Mouse (Mus musculus) heart, postnatal 14 days (tissue): ENCODE results near the gene Homer2. TPM values are rescaled to one million over a fixed set of nuclear protein-coding genes. Genes with fewer than 3 reads are reported as not detected.

Experiments used
- DNase-seq, 2 experiments: peaks; one replicate each; pipeline ENCODE4 v3.0.0; 2021 to 2022
- intact Hi-C: fragments of 180-260 bp; cut with DNase I; formaldehyde crosslinking; loops from one replicate; pipeline ENCODE4 v1.15.1; 2025
- total RNA-seq, 2 experiments: library from RNA; stranded (reverse); gene quantifications; 2 replicates each; pipeline ENCODE4 v1.2.3; 2021

Gene Homer2
- total RNA-seq, 2 experiments from 2014 or later, result 69.7 to 70.8 TPM

GRCm38 (mm10) chr7:81604991-81605390 lies 102.3 kb downstream of the Homer2 start:
- no peak for DNase-seq
- intact Hi-C loops, result loop anchor here (10.0 kb wide), 1 partner anchor 140 kb away; no protein-coding TSS in a partner anchor

GRCm38 (mm10) chr7:81599379-81600280 lies 107.7 kb downstream of the Homer2 start:
- DNase-seq, result no peak
- intact Hi-C loops, result loop anchor here (10.0 kb wide), 1 partner anchor 145 kb away; no protein-coding TSS in a partner anchor

- intact Hi-C loops, result no loop called here
- DNase-seq, result no peak
These were observed 109.7 kb downstream of the Homer2 start for GRCm38 (mm10) chr7:81597660-81598059.

GRCm38 (mm10) chr7:81596086-81596485 lies 111.2 kb downstream of the Homer2 start:
- no peak for DNase-seq
- intact Hi-C loops, result no loop called here

- intact Hi-C loops, result no loop called here
- DNase-seq, result no peak
These were observed 112.3 kb downstream of the Homer2 start for GRCm38 (mm10) chr7:81595056-81595455.

GRCm38 (mm10) chr7:81593387-81593786 lies 113.9 kb downstream of the Homer2 start:
- intact Hi-C loops, result no loop called here
- no peak for DNase-seq

GRCm38 (mm10) chr7:81592686-81593085 lies 114.6 kb downstream of the Homer2 start:
- intact Hi-C loops, result no loop called here
- no peak for DNase-seq

- no peak for DNase-seq
- intact Hi-C loops, result loop anchor here (10.0 kb wide), 1 partner anchor 132 kb away; the partner anchor contains the start of gene Cpeb1
These were observed 120.1 kb downstream of the Homer2 start for GRCm38 (mm10) chr7:81587238-81587637.

- DNase-seq, result no peak
- intact Hi-C loops, result loop anchor here (10.0 kb wide), 1 partner anchor 131 kb away; the partner anchor contains the start of gene Cpeb1
These were observed 122.0 kb downstream of the Homer2 start for GRCm38 (mm10) chr7:81585326-81585725.

- intact Hi-C loops, result loop anchor here (10.0 kb wide), 1 partner anchor 129 kb away; the partner anchor contains the start of gene Cpeb1
- DNase-seq, result no peak
These were observed 123.8 kb downstream of the Homer2 start for GRCm38 (mm10) chr7:81583512-81583911.

GRCm38 (mm10) chr7:81579312-81579711 lies 128.0 kb downstream of the Homer2 start:
- no peak for DNase-seq
- intact Hi-C loops, result no loop called here

- DNase-seq, result no peak
- intact Hi-C loops, result no loop called here
These were observed 128.9 kb downstream of the Homer2 start for GRCm38 (mm10) chr7:81578413-81578812.

- intact Hi-C loops, result no loop called here
- DNase-seq, result no peak
These were observed 129.5 kb downstream of the Homer2 start for GRCm38 (mm10) chr7:81577872-81578271.

- intact Hi-C loops, result no loop called here
- no peak for DNase-seq
These were observed 131.7 kb downstream of the Homer2 start for GRCm38 (mm10) chr7:81575606-81576005.

GRCm38 (mm10) chr7:81573821-81574220 lies 133.5 kb downstream of the Homer2 start:
- no peak for DNase-seq
- intact Hi-C loops, result loop anchor here (5.0 kb wide), 1 partner anchor 227 kb away; the partner anchor contains the start of gene Rps17

- peak in 1 of 2 experiments; percentile 44 for DNase-seq
- intact Hi-C loops, result loop anchor here (5.0 kb wide), 1 partner anchor 226 kb away; the partner anchor contains the start of gene Rps17
These were observed 133.9 kb downstream of the Homer2 start for GRCm38 (mm10) chr7:81573397-81573796.

GRCm38 (mm10) chr7:81572610-81573268 lies 134.6 kb downstream of the Homer2 start:
- intact Hi-C loops, result loop anchor here (5.0 kb wide), 1 partner anchor 225 kb away; the partner anchor contains the start of gene Rps17

GRCm38 (mm10) chr7:81571941-81572441 lies 135.3 kb downstream of the Homer2 start:
- DNase-seq, result no peak
- intact Hi-C loops, result loop anchor here (1.0 to 5.0 kb wide), 2 partner anchors 49 to 225 kb away; partner anchors contain the start of gene Rps17

More at GRCm38 (mm10) chr7:81572610-81573268, 134.6 kb downstream of the Homer2 start:
- DNase-seq, result no peak

GRCm38 (mm10) chr7:81571108-81571940 lies 136.0 kb downstream of the Homer2 start, which contains the start of gene Whamm:
Whamm (plus strand) TSS chr7:81571266.
- DNase-seq, result peak; percentile 90 to 92
- intact Hi-C loops, result loop anchor here (1.0 to 5.0 kb wide), 2 partner anchors 48 to 224 kb away; partner anchors contain the start of gene Rps17
